15 mouse cellular contexts compared by ENCODE assay signal in the genomic region with DNA sequence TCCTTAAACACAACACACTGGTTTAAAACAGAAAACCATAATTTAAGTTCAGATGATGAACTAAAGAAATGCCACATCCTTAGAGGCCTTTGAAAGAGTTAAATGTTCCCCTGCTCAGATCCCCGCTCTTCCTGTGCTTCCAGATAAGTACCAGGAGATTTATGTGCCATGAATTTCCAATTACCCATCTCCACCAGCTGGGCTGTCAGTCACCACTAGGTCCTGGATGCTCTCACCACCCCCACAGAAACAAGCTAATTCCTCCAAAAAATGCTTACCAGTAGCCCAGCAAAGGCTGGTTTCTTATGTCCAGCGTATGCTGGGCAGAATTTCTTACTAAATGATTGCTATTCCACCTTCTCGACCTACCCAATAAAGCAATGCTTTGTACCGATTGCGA.
A peak's percentile ranks its signal among the peaks of the same experiment; 100 is the strongest.
DNase-seq lines count a peak whose midpoint lies in the region; ATAC-seq and TF ChIP-seq lines count a peak whose summit lies in the region.
"Had no signal": no experiment of that assay in that cellular context is flagged by ENCODE, and none has a peak within 500 bp of the region (broad histone marks: within the 10 kb centered on the region; RNA-seq: fewer than 3 reads in every experiment).

No protein-coding gene starts in this region.

- no peak for DNase-seq in forebrain, postnatal 0 days
- no peak for DNase-seq in neural tube, embryonic 10.5 days (ENCODE audit: extremely low spot score, low spot score)
- DNase-seq in mesoderm, embryonic 11.5 days (ENCODE audit: low read depth, low spot score): peak; percentile 72
- no peak for DNase-seq in right cerebral cortex, postnatal 14 days
- DNase-seq in gastrocnemius, postnatal 36 days: no peak
- no peak for DNase-seq in right cerebral cortex, adult 2 months (ENCODE audit: low spot score in 2 of 2)
- DNase-seq: cerebellum, postnatal 36 days; heart, postnatal 4 days; kidney, adult 11 months; kidney, postnatal 10 days; retina, postnatal 1 day had no signal

- WGBS in forebrain, embryonic 13.5 days: 50% methylated on average over 5 of the region's 5 CpGs
- 60% methylated on average over 5 of the region's 5 CpGs for WGBS in forebrain, postnatal 0 days
- WGBS in neural tube, embryonic 13.5 days: 41% methylated on average over 5 of the region's 5 CpGs

- intact Hi-C loops in gastrocnemius, postnatal 36 days (cut with DNase I): no loop called here

- no peak overlapping the region for H3K4me3 ChIP-seq in forebrain, embryonic 13.5 days
- H3K4me3 ChIP-seq in forebrain, postnatal 0 days (ENCODE audit: low read depth, low read length): no peak overlapping the region
- no peak overlapping the region for H3K4me3 ChIP-seq in neural tube, embryonic 13.5 days
- H3K4me3 ChIP-seq: embryonic facial prominence, embryonic 13.5 days had no signal

- H3K4me1 ChIP-seq in forebrain, embryonic 13.5 days: peaks cover 11% of the 10 kb centered on the region
- H3K4me1 ChIP-seq in forebrain, postnatal 0 days (ENCODE audit: insufficient read depth): no peaks in the 10 kb centered on the region
- H3K4me1 ChIP-seq in neural tube, embryonic 13.5 days (replicated peaks): peaks cover 18% of the 10 kb centered on the region
- H3K4me1 ChIP-seq: embryonic facial prominence, embryonic 13.5 days had no signal

- no peaks in the 10 kb centered on the region for H3K9me3 ChIP-seq in forebrain, embryonic 13.5 days (replicated peaks)
- no peaks in the 10 kb centered on the region for H3K9me3 ChIP-seq in forebrain, postnatal 0 days (ENCODE audit: low read length)
- H3K9me3 ChIP-seq in neural tube, embryonic 13.5 days: no peaks in the 10 kb centered on the region
- H3K9me3 ChIP-seq: embryonic facial prominence, embryonic 13.5 days had no signal

- H3K9ac ChIP-seq in forebrain, embryonic 13.5 days: no peak overlapping the region
- no peak overlapping the region for H3K9ac ChIP-seq in forebrain, postnatal 0 days
- no peak overlapping the region for H3K9ac ChIP-seq in neural tube, embryonic 13.5 days
- H3K9ac ChIP-seq: embryonic facial prominence, embryonic 13.5 days had no signal

- no peaks in the 10 kb centered on the region for H3K27me3 ChIP-seq in forebrain, embryonic 13.5 days
- H3K27me3 ChIP-seq in forebrain, postnatal 0 days (ENCODE audit: insufficient read depth, low read length): no peaks in the 10 kb centered on the region
- H3K27me3 ChIP-seq in neural tube, embryonic 13.5 days: no peaks in the 10 kb centered on the region
- H3K27me3 ChIP-seq: CH12.LX; embryonic facial prominence, embryonic 13.5 days had no signal

- no peak overlapping the region for H3K27ac ChIP-seq in forebrain, embryonic 13.5 days
- H3K27ac ChIP-seq in forebrain, postnatal 0 days (ENCODE audit: low read depth, low read length): no peak overlapping the region
- peak overlapping the region; percentile 61; the same call in 1 of the 2 replicates for H3K27ac ChIP-seq in neural tube, embryonic 13.5 days (replicated peaks)
- H3K27ac ChIP-seq: embryonic facial prominence, embryonic 13.5 days had no signal

- peak; percentile 65; the same call in 1 of the 2 replicates for ATAC-seq in forebrain, embryonic 13.5 days
- ATAC-seq in forebrain, postnatal 0 days: no peak
- ATAC-seq in neural tube, embryonic 13.5 days (ENCODE audit: low read depth): peak; percentile 81; the same call in 1 of the 2 replicates

- H3K36me3 ChIP-seq in forebrain, embryonic 13.5 days (ENCODE audit: poor library complexity, severe bottlenecking): no peaks in the 10 kb centered on the region
- no peaks in the 10 kb centered on the region for H3K36me3 ChIP-seq in forebrain, postnatal 0 days (ENCODE audit: insufficient read depth)
- H3K36me3 ChIP-seq in neural tube, embryonic 13.5 days: no peaks in the 10 kb centered on the region
- H3K36me3 ChIP-seq: embryonic facial prominence, embryonic 13.5 days had no signal

- no peak overlapping the region for H3K4me2 ChIP-seq in forebrain, embryonic 13.5 days
- no peak overlapping the region for H3K4me2 ChIP-seq in forebrain, postnatal 0 days (ENCODE audit: low read depth)
- no peak overlapping the region for H3K4me2 ChIP-seq in neural tube, embryonic 13.5 days
- H3K4me2 ChIP-seq: embryonic facial prominence, embryonic 13.5 days had no signal

- TF ChIP-seq CTCF in forebrain, postnatal 0 days (IDR thresholded peaks at IDR 0.05; ENCODE audit: low read depth): no peak
